Mouse (Mus musculus): ENCODE measurements around the gene Gm21094.
"Not testable (repeated sequence)": the region's sequence is repeated elsewhere in the genome, so short reads cannot be mapped to it uniquely, and the experiment has no call there.

The Gm21094 gene

DNA sequence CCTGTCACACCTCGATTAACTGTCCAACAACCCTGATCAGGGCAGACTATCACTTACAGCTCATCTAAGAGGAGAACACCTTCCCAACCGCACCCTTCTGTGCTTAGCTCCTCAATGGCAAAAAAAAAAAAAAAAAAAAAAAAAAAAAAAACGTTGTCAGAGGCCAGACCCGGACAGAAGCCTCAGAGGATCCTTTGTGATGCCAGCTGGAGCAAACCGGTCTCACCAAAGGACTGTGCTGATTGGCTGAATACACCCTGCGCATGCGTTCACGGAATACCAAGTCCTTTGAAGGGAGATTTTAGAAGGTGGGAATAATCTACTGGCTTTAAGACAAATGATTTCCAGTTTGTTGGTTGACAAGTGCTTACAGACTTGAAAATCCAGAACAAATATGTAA is at the start of gene Gm21094:
Gene Gm21094, minus strand, starts transcription at position 101 of the 400 bp plus-strand sequence.
- not testable (repeated sequence) for DNase-seq (ENCODE audit: low spot score in 2 of 2)

Measured in cerebellum, postnatal 4 days (tissue).